Mouse (Mus musculus): Measurements from ENCODE around the gene Cd200r1. TPM values are rescaled to one million over a fixed set of nuclear protein-coding genes. Genes with fewer than 3 reads are reported as not detected.

Gene Cd200r1
- polyA plus RNA-seq, 1 experiment: not detected

DNA sequence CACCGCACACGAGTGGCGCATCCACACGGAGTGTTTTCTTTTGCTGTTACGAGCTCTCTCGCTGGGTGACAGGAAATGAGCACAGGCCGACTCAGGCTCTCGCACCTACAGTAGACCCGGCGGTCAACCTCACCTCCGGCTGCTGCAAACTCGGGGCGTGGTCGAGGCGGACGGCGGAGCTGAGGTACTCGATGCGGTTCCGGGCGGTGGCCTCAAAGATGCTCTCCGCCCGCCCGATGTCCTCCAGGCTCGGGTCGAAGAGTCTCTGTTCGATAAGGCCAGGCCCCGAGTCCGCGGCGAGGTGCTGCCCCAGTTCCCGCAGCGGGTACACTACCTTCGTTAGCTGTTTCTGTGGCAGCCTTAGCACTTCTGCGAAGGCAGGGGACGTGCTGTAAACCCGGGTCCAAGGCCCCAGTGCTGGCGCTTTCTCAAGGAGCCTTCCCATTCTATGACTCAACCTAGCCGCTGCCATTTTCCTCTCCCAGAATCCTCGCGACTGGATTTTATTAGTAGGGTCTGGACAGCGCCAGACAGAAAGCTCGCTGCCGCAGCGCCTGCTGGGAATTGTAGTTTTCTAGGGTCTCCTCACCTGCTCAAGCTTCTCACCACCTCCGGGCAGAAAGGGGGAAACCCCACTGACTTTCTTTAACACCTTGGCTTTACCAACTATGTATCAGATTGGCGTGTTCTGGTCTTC is 19.5 kb upstream of the Cd200r1 start, which contains the start of gene Gtpbp8:
Gene Gtpbp8, minus strand, starts transcription at position 498 of the 697 bp plus-strand sequence.
- Histone ChIP-seq H3K36me3 (ENCODE audit: control insufficient read depth, insufficient read depth) (peaks cover 16% of the 10 kb centered on the region), H3K79me2 (ENCODE audit: control insufficient read depth, insufficient read depth) (peaks cover 27% of the 10 kb centered on the region), H3K4me3 (ENCODE audit: insufficient read depth, poor library complexity, severe bottlenecking) (peak within 1 kb of the TSS; percentile 76), H3ac (ENCODE audit: control insufficient read depth, insufficient read length, low read depth) (peak within 1 kb of the TSS; percentile 88), H3K27me3 (ENCODE audit: control insufficient read depth, insufficient read depth, insufficient read length) (no peaks in the 10 kb centered on the region), H3K79me3 (ENCODE audit: low read depth) (peaks cover 14% of the 10 kb centered on the region)
- no peak for TF ChIP-seq CEBPB (IDR thresholded peaks at IDR 0.05; ENCODE audit: low read depth)
- no peak for TF ChIP-seq MYOD1 (IDR thresholded peaks at IDR 0.05; ENCODE audit: control insufficient read depth, insufficient read length, low read depth)
- TF ChIP-seq MYOG (IDR thresholded peaks at IDR 0.05; ENCODE audit: control insufficient read depth, extremely low read depth, insufficient read length): no peak
- TF ChIP-seq CTCF (IDR thresholded peaks at IDR 0.05; ENCODE audit: control insufficient read depth, insufficient read depth, insufficient read length): no peak
- TF ChIP-seq MAX (IDR thresholded peaks at IDR 0.05): no peak
- no peak for TF ChIP-seq FOSL1 (IDR thresholded peaks at IDR 0.05; ENCODE audit: insufficient read depth, low read length, poor library complexity, severe bottlenecking)
- TF ChIP-seq USF1 (IDR thresholded peaks at IDR 0.05; ENCODE audit: low read depth): no peak

DNA sequence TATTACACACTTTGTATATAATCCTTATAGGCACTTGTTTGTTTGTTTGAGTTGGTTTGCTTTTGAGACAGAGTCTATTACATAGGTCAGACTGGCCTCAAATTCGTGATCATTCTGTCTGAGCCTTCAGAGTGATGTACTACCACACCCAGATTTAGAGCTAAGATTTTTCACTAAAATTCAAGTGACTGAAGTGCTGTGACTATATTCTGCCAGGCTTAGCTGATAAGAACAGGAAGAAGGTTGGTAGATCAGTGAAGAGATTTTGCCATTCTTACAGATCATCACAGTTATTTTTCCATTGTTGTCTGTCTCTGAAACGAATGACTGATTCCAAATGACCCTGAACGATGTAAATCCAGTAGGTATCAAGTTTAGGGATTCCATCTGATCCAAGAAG is 17.5 kb upstream of the Cd200r1 start:
- Histone ChIP-seq H3K4me3 (ENCODE audit: insufficient read depth, poor library complexity, severe bottlenecking) (no peak overlapping the region), H3K79me3 (ENCODE audit: low read depth) (peaks cover 13% of the 10 kb centered on the region), H3K79me2 (ENCODE audit: control insufficient read depth, insufficient read depth) (peaks cover 27% of the 10 kb centered on the region), H3K27me3 (ENCODE audit: control insufficient read depth, insufficient read depth, insufficient read length) (no peaks in the 10 kb centered on the region), H3ac (ENCODE audit: control insufficient read depth, insufficient read length, low read depth) (no peak overlapping the region), H3K36me3 (ENCODE audit: control insufficient read depth, insufficient read depth) (peaks cover 6% of the 10 kb centered on the region)
- no peak for TF ChIP-seq CEBPB (IDR thresholded peaks at IDR 0.05; ENCODE audit: low read depth)
- TF ChIP-seq MAX (IDR thresholded peaks at IDR 0.05): no peak
- TF ChIP-seq MYOG (IDR thresholded peaks at IDR 0.05; ENCODE audit: control insufficient read depth, extremely low read depth, insufficient read length): no peak
- no peak for TF ChIP-seq FOSL1 (IDR thresholded peaks at IDR 0.05; ENCODE audit: insufficient read depth, low read length, poor library complexity, severe bottlenecking)
- no peak for TF ChIP-seq CTCF (IDR thresholded peaks at IDR 0.05; ENCODE audit: control insufficient read depth, insufficient read depth, insufficient read length)
- no peak for TF ChIP-seq USF1 (IDR thresholded peaks at IDR 0.05; ENCODE audit: low read depth)
- no peak for TF ChIP-seq MYOD1 (IDR thresholded peaks at IDR 0.05; ENCODE audit: control insufficient read depth, insufficient read length, low read depth)

DNA sequence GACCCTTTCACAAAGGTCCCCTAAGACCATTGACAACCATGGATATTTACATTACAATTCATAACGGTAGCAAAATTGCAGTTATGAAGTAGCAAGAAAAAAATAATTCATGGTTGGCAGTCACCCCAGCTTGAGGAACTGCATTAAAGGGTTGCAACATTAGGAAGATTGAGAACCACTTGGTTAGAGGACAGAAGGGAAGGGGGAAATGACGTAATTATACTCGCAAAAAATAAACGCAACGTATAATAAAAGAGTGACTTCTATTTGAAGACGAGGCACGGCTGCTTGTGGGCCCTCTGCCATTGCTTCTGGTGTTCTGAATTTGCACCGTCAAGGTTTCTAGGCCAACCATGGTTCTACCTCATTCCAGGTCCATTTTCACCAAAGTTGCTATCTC is 7.8 kb upstream of the Cd200r1 start:
- H3K79me2 ChIP-seq (ENCODE audit: control insufficient read depth, insufficient read depth): no peaks in the 10 kb centered on the region
- no peak overlapping the region for H3K4me3 ChIP-seq (ENCODE audit: insufficient read depth, poor library complexity, severe bottlenecking)
- no peaks in the 10 kb centered on the region for H3K79me3 ChIP-seq (ENCODE audit: low read depth)
- no peaks in the 10 kb centered on the region for H3K36me3 ChIP-seq (ENCODE audit: control insufficient read depth, insufficient read depth)
- no peak for TF ChIP-seq CTCF (IDR thresholded peaks at IDR 0.05; ENCODE audit: control insufficient read depth, insufficient read depth, insufficient read length)
- no peak for TF ChIP-seq USF1 (IDR thresholded peaks at IDR 0.05; ENCODE audit: low read depth)
- no peak overlapping the region for H3ac ChIP-seq (ENCODE audit: control insufficient read depth, insufficient read length, low read depth)
- no peaks in the 10 kb centered on the region for H3K27me3 ChIP-seq (ENCODE audit: control insufficient read depth, insufficient read depth, insufficient read length)

DNA sequence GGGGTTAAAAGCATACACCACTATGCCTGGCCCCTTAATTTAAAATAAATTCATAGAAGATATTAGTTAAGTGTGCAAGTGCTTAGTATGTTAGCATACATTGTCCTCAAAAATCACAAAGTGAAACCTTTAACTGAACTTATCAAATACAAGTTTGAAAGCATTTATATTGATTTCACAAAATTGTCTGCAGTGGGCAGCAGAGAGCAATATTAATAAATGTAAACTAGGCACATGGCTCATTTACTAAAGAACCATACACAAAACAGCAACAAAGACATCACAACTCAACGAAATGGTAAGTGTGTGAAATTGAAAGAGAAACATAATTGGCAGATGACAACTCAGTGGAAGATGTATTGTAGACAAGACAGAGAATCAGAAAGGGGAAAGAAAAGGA is 3.7 kb upstream of the Cd200r1 start:
- H3ac ChIP-seq (ENCODE audit: control insufficient read depth, insufficient read length, low read depth): no peak overlapping the region
- TF ChIP-seq CEBPB (IDR thresholded peaks at IDR 0.05; ENCODE audit: low read depth) (no peak), MYOD1 (IDR thresholded peaks at IDR 0.05; ENCODE audit: control insufficient read depth, insufficient read length, low read depth) (no peak), MYOG (IDR thresholded peaks at IDR 0.05; ENCODE audit: control insufficient read depth, extremely low read depth, insufficient read length) (no peak), MAX (IDR thresholded peaks at IDR 0.05) (no peak), USF1 (IDR thresholded peaks at IDR 0.05; ENCODE audit: low read depth) (no peak), CTCF (IDR thresholded peaks at IDR 0.05; ENCODE audit: control insufficient read depth, insufficient read depth, insufficient read length) (no peak), FOSL1 (IDR thresholded peaks at IDR 0.05; ENCODE audit: insufficient read depth, low read length, poor library complexity, severe bottlenecking) (no peak)
- no peaks in the 10 kb centered on the region for H3K27me3 ChIP-seq (ENCODE audit: control insufficient read depth, insufficient read depth, insufficient read length)
- H3K79me2 ChIP-seq (ENCODE audit: control insufficient read depth, insufficient read depth): no peaks in the 10 kb centered on the region
- H3K4me3 ChIP-seq (ENCODE audit: insufficient read depth, poor library complexity, severe bottlenecking): no peak overlapping the region
- H3K79me3 ChIP-seq (ENCODE audit: low read depth): no peaks in the 10 kb centered on the region
- H3K36me3 ChIP-seq (ENCODE audit: control insufficient read depth, insufficient read depth): no peaks in the 10 kb centered on the region

DNA sequence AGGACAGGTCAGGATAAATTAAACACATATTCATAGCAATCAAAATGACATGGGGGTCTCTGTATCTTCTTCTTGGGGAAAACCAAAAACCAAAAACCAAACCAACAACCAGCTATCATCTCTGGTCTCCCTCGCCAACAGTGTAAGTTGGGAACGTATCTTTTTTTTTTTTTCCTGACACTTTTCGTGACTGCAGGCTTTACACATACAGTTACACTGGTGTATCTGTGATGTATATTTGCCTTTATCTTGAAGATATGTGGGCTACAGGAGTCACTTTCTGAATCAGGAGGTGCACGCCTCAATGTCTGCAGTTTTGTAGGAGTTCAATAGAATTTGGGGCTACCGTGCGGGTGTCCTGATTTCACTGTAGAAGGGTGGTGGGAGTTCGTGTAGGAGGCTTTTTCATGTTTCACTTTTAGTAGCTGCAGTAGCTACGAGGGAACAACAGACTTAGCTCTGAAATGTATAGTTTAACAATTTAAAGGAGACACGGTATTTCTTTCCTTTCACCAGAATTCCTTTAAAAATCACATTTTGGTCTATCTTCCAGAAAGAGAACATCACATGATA is 870 bp downstream of the Cd200r1 start:
- H3K79me3 ChIP-seq (ENCODE audit: low read depth): no peaks in the 10 kb centered on the region
- H3K27me3 ChIP-seq (ENCODE audit: control insufficient read depth, insufficient read depth, insufficient read length): no peaks in the 10 kb centered on the region
- H3K79me2 ChIP-seq (ENCODE audit: control insufficient read depth, insufficient read depth): no peaks in the 10 kb centered on the region
- no peak overlapping the region for H3K4me3 ChIP-seq (ENCODE audit: insufficient read depth, poor library complexity, severe bottlenecking)
- no peak for TF ChIP-seq MYOG (IDR thresholded peaks at IDR 0.05; ENCODE audit: control insufficient read depth, extremely low read depth, insufficient read length)
- TF ChIP-seq FOSL1 (IDR thresholded peaks at IDR 0.05; ENCODE audit: insufficient read depth, low read length, poor library complexity, severe bottlenecking): no peak
- no peak for TF ChIP-seq MAX (IDR thresholded peaks at IDR 0.05)
- no peak for TF ChIP-seq MYOD1 (IDR thresholded peaks at IDR 0.05; ENCODE audit: control insufficient read depth, insufficient read length, low read depth)
- no peak for TF ChIP-seq CTCF (IDR thresholded peaks at IDR 0.05; ENCODE audit: control insufficient read depth, insufficient read depth, insufficient read length)
- no peak for TF ChIP-seq CEBPB (IDR thresholded peaks at IDR 0.05; ENCODE audit: low read depth)
- TF ChIP-seq USF1 (IDR thresholded peaks at IDR 0.05; ENCODE audit: low read depth): no peak
- no peak overlapping the region for H3ac ChIP-seq (ENCODE audit: control insufficient read depth, insufficient read length, low read depth)
- H3K36me3 ChIP-seq (ENCODE audit: control insufficient read depth, insufficient read depth): no peaks in the 10 kb centered on the region

All from C2C12 (cell line).